Mouse (Mus musculus) cerebellum, adult 2 months (tissue): Measurements from ENCODE around the gene Zfp362. TPM values are rescaled to one million over a fixed set of nuclear protein-coding genes. Genes with fewer than 3 reads are reported as not detected.

Experiments used
- DNase-seq, 2 experiments: peaks; one replicate each; pipeline ENCODE4 v3.0.0; 2021
- H3K27ac ChIP-seq: fragments of 200-500 bp; 2 replicates; pipeline ENCODE4 v1.5.1; 2012; ENCODE audit warnings: low read length, control low read depth, inconsistent platforms; ENCODE audit not compliant: insufficient read depth
- H3K27me3 ChIP-seq: fragments of 200-500 bp; 2 replicates; pipeline ENCODE4 v1.6.1; 2012; ENCODE audit warnings: inconsistent platforms, mild to moderate bottlenecking, low read length, moderate library complexity; ENCODE audit not compliant: control insufficient read depth, insufficient read depth
- H3K4me1 ChIP-seq: fragments of 200-500 bp; 2 replicates; pipeline ENCODE4 v1.6.1; 2011; ENCODE audit warnings: low read length; ENCODE audit not compliant: control insufficient read depth, insufficient read depth
- H3K4me3 ChIP-seq: fragments of 200-500 bp; replicated peaks from 2 replicates; pipeline ENCODE3; 2011; ENCODE audit warnings: mild to moderate bottlenecking, low read depth, low read length, control low read depth; ENCODE audit not compliant: insufficient read depth
- CTCF ChIP-seq: fragments of 200-500 bp; IDR thresholded peaks from 2 replicates; pipeline ENCODE4 v1.5.1; 2011; ENCODE audit warnings: low read depth, mild to moderate bottlenecking, control low read depth, low read length, moderate library complexity, borderline replicate concordance; ENCODE audit not compliant: insufficient read depth
- POLR2A ChIP-seq: fragments of 200-500 bp; IDR thresholded peaks from 2 replicates; pipeline ENCODE4 v1.6.1; 2011; ENCODE audit warnings: low read length, control low read depth, borderline replicate concordance; ENCODE audit not compliant: insufficient read depth
- WGBS: fragments of 180-500 bp; shearing (Covaris S2); methylation state at CpG from one replicate; pipeline ENCODE4 v1.1.7; 2018; 5-methylcytosine and 5-hydroxymethylcytosine counted together
- polyA plus RNA-seq: library from polyadenylated mRNA; depleted of rRNA; stranded (reverse); fragments of >200 nt; gene quantifications from 2 replicates; pipeline ENCODE4 v1.2.3, GENCODE M21; 2012

The Zfp362 gene
- polyA plus RNA-seq, 1 experiment, result 24.8 TPM

DNA sequence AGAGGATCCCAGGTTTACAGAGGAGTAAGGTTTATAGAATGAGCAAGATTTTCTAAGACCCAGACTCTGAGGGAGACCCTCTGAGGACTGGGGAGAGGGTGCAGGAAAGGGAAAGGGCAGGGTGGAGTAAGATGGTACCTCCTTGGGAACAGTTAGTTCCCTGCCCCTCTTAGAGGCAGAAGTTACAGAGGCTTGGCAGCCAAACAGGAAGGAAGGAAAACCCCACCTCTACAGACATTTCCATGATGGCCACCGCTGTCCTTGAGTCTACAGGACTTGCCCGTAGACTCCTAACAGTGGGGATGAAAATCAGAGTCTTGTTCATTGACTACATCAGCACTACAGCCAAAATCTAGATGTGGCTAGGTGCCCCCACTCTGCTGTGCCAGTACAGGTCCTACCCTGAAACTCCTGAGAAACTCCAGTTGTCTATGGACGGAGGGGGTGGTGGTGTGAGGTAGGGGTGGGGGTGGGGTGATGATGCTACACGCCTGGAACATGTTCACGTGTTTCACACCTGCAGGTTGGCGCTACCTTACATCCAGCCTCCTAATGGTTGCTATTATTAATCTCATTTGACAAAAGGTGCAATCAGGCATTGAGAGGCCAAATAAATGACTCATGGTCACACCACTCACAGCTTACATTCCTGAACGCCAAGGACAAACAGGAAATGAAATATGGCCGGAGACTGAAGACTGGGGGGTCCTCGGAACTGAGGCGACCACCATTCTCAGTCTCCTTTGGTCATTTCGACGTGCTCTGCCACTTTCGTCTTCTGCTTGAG is 36.1 kb downstream of the Zfp362 start:
- TF ChIP-seq POLR2A (no peak), CTCF (no peak)
- WGBS, result 87% methylated on average over 13 of the region's 13 CpGs
- no peak for DNase-seq

DNA sequence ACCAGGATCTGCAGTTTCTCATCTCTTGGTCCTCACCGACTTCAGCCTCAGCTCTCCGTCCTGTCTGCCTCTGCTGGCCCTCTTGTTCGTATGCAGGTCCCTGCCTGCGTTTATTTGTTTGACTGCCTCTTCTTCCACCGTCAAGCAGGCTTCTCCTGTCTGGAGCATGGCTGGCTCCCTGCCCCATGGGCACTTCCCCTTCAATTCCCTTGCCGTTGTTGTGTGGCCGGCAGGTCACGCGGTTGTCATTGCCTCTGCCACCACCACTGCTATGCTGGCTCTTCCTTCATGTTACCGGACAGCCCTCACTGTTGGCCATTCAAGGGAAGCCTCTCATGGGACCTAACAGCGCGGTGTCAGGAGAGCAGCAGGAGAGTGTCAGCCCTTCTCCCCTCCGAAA is 37.7 kb downstream of the Zfp362 start:
- H3K27ac ChIP-seq, result no peak overlapping the region
- H3K27me3 ChIP-seq, result no peaks in the 10 kb centered on the region
- no peak overlapping the region for H3K4me3 ChIP-seq
- WGBS, result 65% methylated on average over 13 of the region's 13 CpGs
- peaks cover 16% of the 10 kb centered on the region for H3K4me1 ChIP-seq
- DNase-seq, result peak in 1 of 2 experiments; percentile 25
- TF ChIP-seq POLR2A, result no peak
- TF ChIP-seq CTCF, result no peak

More for the DNA sequence above, 36.1 kb downstream of the Zfp362 start:
- H3K4me3 ChIP-seq, result no peak overlapping the region
- H3K27ac ChIP-seq, result no peak overlapping the region
- peaks cover 16% of the 10 kb centered on the region for H3K4me1 ChIP-seq
- H3K27me3 ChIP-seq, result no peaks in the 10 kb centered on the region

DNA sequence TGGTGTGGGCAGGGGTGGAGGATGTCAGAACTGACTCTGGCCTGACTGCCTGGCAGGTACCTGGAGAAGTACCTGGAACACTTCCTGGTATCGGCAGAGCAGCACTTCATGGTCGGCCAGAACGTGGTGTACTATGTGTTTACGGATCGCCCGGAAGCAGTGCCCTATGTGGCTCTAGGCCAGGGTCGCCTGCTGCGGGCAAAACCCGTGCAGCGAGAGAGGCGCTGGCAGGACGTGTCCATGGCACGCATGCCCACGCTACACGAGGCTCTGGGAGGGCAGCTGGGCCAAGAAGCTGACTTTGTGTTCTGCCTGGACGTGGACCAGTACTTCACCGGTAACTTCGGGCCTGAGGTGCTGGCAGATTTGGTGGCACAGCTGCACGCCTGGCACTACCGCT is 38.9 kb downstream of the Zfp362 start:
- DNase-seq, result peak; percentile 36 to 44
- no peak for TF ChIP-seq CTCF
- no peak for TF ChIP-seq POLR2A
- WGBS, result 34% methylated on average over 20 of the region's 20 CpGs

DNA sequence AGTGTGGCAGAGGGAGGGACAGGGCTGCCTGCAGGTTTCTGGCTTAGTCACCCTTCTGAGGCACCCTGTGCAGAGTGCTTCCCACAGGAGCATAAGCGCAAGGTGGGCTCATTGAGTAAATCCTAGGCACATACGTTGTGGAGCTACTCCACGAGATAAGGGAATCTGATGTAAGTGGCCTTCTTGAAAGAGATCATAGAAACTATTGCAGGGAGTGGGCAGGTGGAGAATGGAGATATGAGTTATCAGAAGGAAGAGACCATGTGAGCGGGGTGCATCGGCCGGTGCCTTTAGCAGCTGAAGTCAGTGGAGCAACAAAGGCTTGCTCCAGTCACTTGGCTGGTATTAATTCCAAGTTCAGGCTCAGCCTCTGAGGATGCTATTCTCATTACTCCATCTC is 45.8 kb downstream of the Zfp362 start:
- 89% methylated on average over 6 of the region's 6 CpGs for WGBS
- TF ChIP-seq CTCF, result no peak
- no peak for TF ChIP-seq POLR2A
- no peaks in the 10 kb centered on the region for H3K27me3 ChIP-seq
- no peak overlapping the region for H3K27ac ChIP-seq
- no peak overlapping the region for H3K4me3 ChIP-seq
- peaks cover 17% of the 10 kb centered on the region for H3K4me1 ChIP-seq
- peak in 1 of 2 experiments; percentile 14 for DNase-seq

More for the DNA sequence above, 38.9 kb downstream of the Zfp362 start:
- Histone ChIP-seq H3K27me3 (no peaks in the 10 kb centered on the region), H3K4me3 (no peak overlapping the region), H3K4me1 (peaks cover 16% of the 10 kb centered on the region), H3K27ac (no peak overlapping the region)

DNA sequence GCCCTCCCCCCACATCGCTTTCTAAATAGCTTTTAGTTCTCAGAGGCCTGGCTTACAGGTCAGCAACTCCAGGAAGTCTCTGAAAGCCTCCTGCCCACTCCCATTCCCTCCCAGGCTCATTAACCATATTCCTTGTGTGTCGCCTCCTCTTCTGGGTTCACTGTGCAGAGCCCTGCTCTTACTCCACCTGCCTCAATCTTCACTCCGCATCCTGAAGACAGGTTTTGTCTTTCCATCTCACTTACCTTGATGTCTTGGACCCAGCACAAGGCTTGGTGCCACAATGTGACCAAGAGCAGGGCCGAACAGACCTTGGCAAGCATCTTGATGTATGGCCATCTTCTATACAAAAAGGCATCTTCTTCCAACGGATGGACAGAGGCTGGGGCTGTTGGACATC is 46.6 kb downstream of the Zfp362 start:
- peak in 1 of 2 experiments; percentile 19 for DNase-seq
- peaks cover 17% of the 10 kb centered on the region for H3K4me1 ChIP-seq
- no peaks in the 10 kb centered on the region for H3K27me3 ChIP-seq
- no peak overlapping the region for H3K27ac ChIP-seq
- no peak overlapping the region for H3K4me3 ChIP-seq
- TF ChIP-seq CTCF (no peak), POLR2A (no peak)
- WGBS, result 38% methylated on average over 5 of the region's 5 CpGs

DNA sequence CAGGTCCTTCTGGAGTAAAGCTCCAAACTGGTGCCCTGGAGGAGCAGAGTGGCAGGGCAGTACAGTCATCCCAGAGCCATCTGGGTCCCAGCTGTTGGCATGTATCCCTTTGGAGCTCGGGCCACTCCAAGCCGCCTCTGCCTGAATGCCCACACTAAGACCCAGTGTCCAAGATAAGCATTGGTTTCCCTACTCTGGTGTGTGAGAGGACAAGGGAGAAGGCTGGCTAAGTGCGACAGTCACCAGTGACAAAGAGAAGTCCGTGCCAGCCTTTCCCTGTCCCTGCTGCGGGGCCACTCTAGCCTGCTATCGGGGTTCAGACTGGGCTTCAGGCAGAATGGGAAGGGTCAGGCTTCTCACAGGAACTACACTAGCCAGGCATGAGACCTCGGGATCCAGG is 49.9 kb downstream of the Zfp362 start:
- no peak overlapping the region for H3K4me3 ChIP-seq
- H3K27ac ChIP-seq, result no peak overlapping the region
- 15% methylated on average over 7 of the region's 7 CpGs for WGBS
- DNase-seq, result peak in 1 of 2 experiments; percentile 32
- TF ChIP-seq CTCF (no peak), POLR2A (no peak)
- H3K27me3 ChIP-seq, result no peaks in the 10 kb centered on the region
- peaks cover 41% of the 10 kb centered on the region for H3K4me1 ChIP-seq

DNA sequence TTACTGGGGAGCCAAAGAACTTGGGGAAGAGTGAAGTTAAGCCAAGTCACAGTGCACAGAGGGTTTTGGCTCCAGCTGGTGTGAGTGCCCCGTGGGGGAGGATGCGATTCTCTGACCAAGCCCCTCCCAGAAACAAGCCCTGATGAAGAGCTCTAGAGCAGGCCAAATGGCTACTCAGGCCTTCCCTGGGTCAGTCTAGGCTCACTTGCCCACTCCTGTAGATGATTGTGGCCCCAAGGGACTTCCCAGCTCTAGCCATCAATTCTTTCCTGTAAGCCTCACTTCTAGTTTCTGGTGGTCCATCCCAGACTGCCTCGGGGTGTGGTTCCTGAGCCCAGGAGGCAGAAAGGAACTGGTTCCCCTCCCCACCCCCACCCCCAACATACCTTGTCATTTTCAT is 50.8 kb downstream of the Zfp362 start, which contains the start of gene A3galt2:
A3galt2 (plus strand) TSS at position 301 of the 400 bp plus-strand sequence.
- no peak within 1 kb of the TSS for H3K4me3 ChIP-seq
- no peak for TF ChIP-seq CTCF
- no peak for TF ChIP-seq POLR2A
- no peak within 1 kb of the TSS for H3K27ac ChIP-seq
- WGBS, result 26% methylated on average over 3 of the region's 3 CpGs
- peaks cover 44% of the 10 kb centered on the region for H3K4me1 ChIP-seq
- peak in 1 of 2 experiments; percentile 11 for DNase-seq
- no peaks in the 10 kb centered on the region for H3K27me3 ChIP-seq

DNA sequence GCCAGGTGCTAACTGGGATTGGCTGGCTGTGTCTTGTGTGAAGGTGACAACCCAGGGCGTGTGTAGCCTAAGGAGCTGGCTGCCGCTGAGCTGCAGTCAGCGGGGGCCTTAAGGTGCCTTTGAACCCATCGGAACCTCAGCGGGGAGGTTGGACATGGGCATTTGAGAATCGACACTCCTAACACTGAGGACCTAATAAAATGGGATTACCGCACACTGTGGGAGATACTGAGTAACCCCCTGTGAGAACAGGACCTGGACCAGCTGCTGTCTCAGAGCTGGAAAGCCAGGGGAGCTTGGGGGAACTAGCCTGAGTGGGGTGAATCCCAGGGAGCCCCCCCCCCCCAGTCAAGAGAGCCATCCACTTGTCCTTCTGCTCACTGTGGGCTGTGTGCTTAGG is 52.3 kb downstream of the Zfp362 start:
- no peaks in the 10 kb centered on the region for H3K27me3 ChIP-seq
- TF ChIP-seq CTCF, result no peak
- no peak for TF ChIP-seq POLR2A
- no peak overlapping the region for H3K4me3 ChIP-seq
- WGBS, result 68% methylated on average over 7 of the region's 7 CpGs
- H3K4me1 ChIP-seq, result peaks cover 43% of the 10 kb centered on the region
- DNase-seq, result no peak
- no peak overlapping the region for H3K27ac ChIP-seq
